Mouse (Mus musculus) limb, embryonic 11.5 days (tissue): Measurements from ENCODE around the gene Heg1. TPM values are rescaled to one million over a fixed set of nuclear protein-coding genes. Genes with fewer than 3 reads are reported as not detected.

Experiments
- ATAC-seq: fragments of 200-750 bp; cut with Nextera tagmentation; 2 replicates; pipeline ENCODE4 v1.8.0; 2017; ENCODE audit warnings: low read depth; ENCODE audit not compliant: insufficient number of reproducible peaks, low FRiP score, low TSS enrichment
- DNase-seq: peaks from one replicate; pipeline ENCODE4 v3.0.0-alpha.2; 2015; ENCODE audit warnings: low spot score
- H3K27ac ChIP-seq: fragments of 300-500 bp; sonication (generic); replicated peaks from 2 replicates; pipeline ENCODE4 v1.5.1; 2014; ENCODE audit warnings: low read depth, mild to moderate bottlenecking, low read length
- H3K27me3 ChIP-seq: fragments of 300-500 bp; sonication (generic); 2 replicates; pipeline ENCODE4 v1.6.1; 2014; ENCODE audit warnings: mild to moderate bottlenecking, low read length, mixed read lengths; ENCODE audit not compliant: control insufficient read depth, insufficient read depth
- H3K36me3 ChIP-seq: fragments of 300-500 bp; sonication (generic); 2 replicates; pipeline ENCODE4 v1.6.1; 2014; ENCODE audit warnings: mild to moderate bottlenecking, low read length, moderate library complexity, mixed read lengths; ENCODE audit not compliant: control insufficient read depth, insufficient read depth
- H3K4me1 ChIP-seq: fragments of 300-500 bp; sonication (generic); 2 replicates; pipeline ENCODE4 v1.6.1; 2014; ENCODE audit warnings: low read length, mixed read lengths; ENCODE audit not compliant: control insufficient read depth, insufficient read depth
- H3K4me2 ChIP-seq: fragments of 300-500 bp; sonication (generic); 2 replicates; pipeline ENCODE4 v1.6.1; 2014; ENCODE audit warnings: low read depth, mild to moderate bottlenecking, moderate library complexity; ENCODE audit not compliant: severe bottlenecking
- H3K4me3 ChIP-seq: fragments of 300-500 bp; sonication (generic); 2 replicates; pipeline ENCODE4 v1.5.1; 2014; ENCODE audit warnings: low read depth, low read length
- H3K9ac ChIP-seq: fragments of 300-500 bp; sonication (generic); 2 replicates; pipeline ENCODE4 v1.6.1; 2014; ENCODE audit warnings: mild to moderate bottlenecking, low read length
- H3K9me3 ChIP-seq: fragments of 300-500 bp; sonication (generic); 2 replicates; pipeline ENCODE4 v1.6.1; 2016; ENCODE audit warnings: low read length; ENCODE audit not compliant: control insufficient read depth
- WGBS: fragments of 180-500 bp; shearing (Covaris S2); extraction: QIAGEN DNeasy Blood & Tissue Kit; methylation state at CpG from one replicate; pipeline ENCODE4 v1.1.7; 2014; 5-methylcytosine and 5-hydroxymethylcytosine counted together
- polyA plus RNA-seq: library from polyadenylated mRNA; unstranded; fragments of >200 nt; fragmentation: Nextera tagmentation; extraction: Ambion mirVana; gene quantifications from 2 replicates; pipeline ENCODE4 v1.2.1, GENCODE M21; 2014

Gene Heg1
- polyA plus RNA-seq, 1 experiment from 2014 or later, result 11.0 TPM

DNA sequence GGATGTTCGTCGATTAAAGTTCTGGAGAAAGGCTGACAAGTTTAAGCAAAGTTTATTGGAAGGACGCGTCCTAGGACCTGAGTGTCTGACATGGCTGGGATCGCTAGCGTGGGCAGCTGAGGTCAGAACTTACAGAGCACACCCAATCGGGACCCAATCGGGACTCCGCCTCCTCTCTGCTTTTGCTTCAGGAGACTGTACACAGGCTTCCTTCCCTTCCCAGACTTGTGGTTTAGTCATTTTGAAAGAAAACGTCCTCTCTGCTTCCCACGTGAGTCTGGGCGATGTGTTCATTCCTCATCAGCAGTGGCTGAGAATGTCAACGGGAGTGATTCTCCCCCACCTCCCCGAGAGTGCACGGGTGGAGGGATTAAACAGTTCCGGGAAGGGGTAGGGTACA is 71.8 kb downstream of the Heg1 start:
- no peaks in the 10 kb centered on the region for H3K9me3 ChIP-seq
- H3K27me3 ChIP-seq, result no peaks in the 10 kb centered on the region
- H3K4me2 ChIP-seq, result no peak overlapping the region
- no peak overlapping the region for H3K27ac ChIP-seq
- DNase-seq (no peak), ATAC-seq (no peak)
- no peaks in the 10 kb centered on the region for H3K36me3 ChIP-seq
- H3K4me3 ChIP-seq, result no peak overlapping the region
- no peaks in the 10 kb centered on the region for H3K4me1 ChIP-seq
- H3K9ac ChIP-seq, result no peak overlapping the region
- 69% methylated on average over 16 of the region's 16 CpGs for WGBS

DNA sequence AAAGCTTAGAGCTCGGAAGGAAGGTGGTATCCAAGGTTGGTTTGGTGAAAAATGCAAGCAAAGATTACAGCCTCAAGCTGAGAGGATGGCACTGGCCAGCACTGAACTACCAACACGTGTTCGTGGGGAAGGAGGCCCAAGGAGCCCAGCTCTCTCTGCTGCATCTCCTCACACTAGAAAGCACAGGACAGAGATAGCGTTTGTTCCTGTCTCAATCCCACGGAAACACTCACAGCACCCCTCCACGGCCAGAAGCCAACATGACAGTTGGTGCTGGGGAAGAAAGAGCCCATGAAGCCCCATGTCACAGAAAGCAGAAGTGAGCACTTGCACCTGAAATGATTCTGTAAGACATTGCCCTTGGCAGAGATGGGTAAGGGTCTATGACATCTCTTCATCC is 72.2 kb downstream of the Heg1 start:
- Histone ChIP-seq H3K27ac (no peak overlapping the region), H3K4me3 (no peak overlapping the region), H3K9me3 (no peaks in the 10 kb centered on the region), H3K27me3 (no peaks in the 10 kb centered on the region), H3K9ac (no peak overlapping the region), H3K36me3 (no peaks in the 10 kb centered on the region), H3K4me2 (no peak overlapping the region), H3K4me1 (no peaks in the 10 kb centered on the region)
- DNase-seq (no peak), ATAC-seq (no peak)
- WGBS, result 69% methylated on average over 6 of the region's 6 CpGs

DNA sequence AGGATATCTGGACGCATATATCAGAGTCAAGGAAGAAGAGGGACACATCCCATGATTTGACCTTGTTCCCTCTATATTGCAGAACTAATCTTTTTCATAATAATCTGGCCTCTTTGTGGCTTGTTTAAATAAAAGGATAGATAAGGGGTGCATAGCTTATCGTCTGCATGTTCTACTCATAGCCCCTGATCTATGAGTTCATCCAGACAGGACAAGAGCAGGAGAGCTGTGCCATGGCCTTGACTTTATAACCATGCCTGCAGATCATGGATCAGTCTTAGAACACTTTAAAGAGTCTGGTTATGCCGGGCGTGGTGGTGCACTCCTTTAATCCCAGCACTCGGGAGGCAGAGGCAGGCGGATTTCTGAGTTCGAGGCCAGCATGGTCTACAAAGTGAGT is 75.0 kb downstream of the Heg1 start:
- ATAC-seq (no peak), DNase-seq (no peak)
- no peak overlapping the region for H3K27ac ChIP-seq
- no peaks in the 10 kb centered on the region for H3K4me1 ChIP-seq
- H3K36me3 ChIP-seq, result no peaks in the 10 kb centered on the region
- no peaks in the 10 kb centered on the region for H3K9me3 ChIP-seq
- no peak overlapping the region for H3K4me3 ChIP-seq
- H3K4me2 ChIP-seq, result no peak overlapping the region
- WGBS, result 98% methylated on average over 6 of the region's 7 CpGs
- H3K9ac ChIP-seq, result no peak overlapping the region
- no peaks in the 10 kb centered on the region for H3K27me3 ChIP-seq

DNA sequence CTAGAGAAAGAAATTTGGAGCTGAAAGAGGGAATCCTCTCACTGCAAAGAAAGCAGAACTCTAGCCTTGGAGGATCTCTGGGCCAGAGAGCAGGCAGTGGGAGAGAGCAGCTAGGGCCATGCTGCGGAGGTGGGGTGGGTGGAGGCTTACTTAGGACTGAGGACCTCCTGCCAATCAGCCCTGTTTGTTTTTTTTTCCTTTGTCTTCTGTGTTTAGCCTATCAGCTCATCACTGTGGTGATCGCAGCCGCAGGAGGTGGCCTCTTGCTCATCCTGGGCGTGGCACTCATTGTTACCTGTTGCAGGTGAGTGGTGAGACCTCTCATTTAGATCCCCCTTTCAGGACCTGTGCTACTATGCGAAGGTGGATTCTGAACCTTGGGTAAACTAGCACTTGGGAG is 76.4 kb downstream of the Heg1 start:
- no peak overlapping the region for H3K4me2 ChIP-seq
- ATAC-seq, result no peak
- DNase-seq, result no peak
- H3K4me3 ChIP-seq, result no peak overlapping the region
- no peak overlapping the region for H3K27ac ChIP-seq
- H3K27me3 ChIP-seq, result no peaks in the 10 kb centered on the region
- WGBS, result 45% methylated on average over 5 of the region's 5 CpGs
- H3K4me1 ChIP-seq, result no peaks in the 10 kb centered on the region
- no peaks in the 10 kb centered on the region for H3K36me3 ChIP-seq
- no peak overlapping the region for H3K9ac ChIP-seq
- no peaks in the 10 kb centered on the region for H3K9me3 ChIP-seq

DNA sequence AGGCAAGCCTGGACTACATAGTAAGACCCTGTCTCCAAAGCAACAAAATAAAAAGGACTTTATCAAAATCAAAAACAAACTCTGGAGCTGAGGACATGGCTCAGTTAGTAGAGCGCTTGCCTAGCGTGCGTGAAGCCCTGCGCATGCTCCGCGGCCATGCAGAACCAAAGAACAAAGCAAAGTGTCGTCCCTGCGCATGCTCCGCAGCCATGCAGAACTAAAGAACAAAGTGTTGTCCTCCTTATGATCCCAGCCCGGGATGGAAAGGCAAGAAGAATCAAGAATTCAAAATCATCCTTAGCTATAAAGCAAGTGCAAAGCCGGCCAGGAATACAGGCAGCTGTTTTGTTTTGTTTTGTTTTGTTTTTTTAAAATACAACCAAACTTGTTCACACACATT is 76.8 kb downstream of the Heg1 start:
- WGBS, result 78% methylated on average over 11 of the region's 11 CpGs
- no peak overlapping the region for H3K27ac ChIP-seq
- DNase-seq, result no peak
- no peak for ATAC-seq
- H3K4me3 ChIP-seq, result no peak overlapping the region
- H3K4me1 ChIP-seq, result no peaks in the 10 kb centered on the region
- no peaks in the 10 kb centered on the region for H3K36me3 ChIP-seq
- no peaks in the 10 kb centered on the region for H3K27me3 ChIP-seq
- H3K9me3 ChIP-seq, result no peaks in the 10 kb centered on the region
- H3K9ac ChIP-seq, result no peak overlapping the region
- no peak overlapping the region for H3K4me2 ChIP-seq

DNA sequence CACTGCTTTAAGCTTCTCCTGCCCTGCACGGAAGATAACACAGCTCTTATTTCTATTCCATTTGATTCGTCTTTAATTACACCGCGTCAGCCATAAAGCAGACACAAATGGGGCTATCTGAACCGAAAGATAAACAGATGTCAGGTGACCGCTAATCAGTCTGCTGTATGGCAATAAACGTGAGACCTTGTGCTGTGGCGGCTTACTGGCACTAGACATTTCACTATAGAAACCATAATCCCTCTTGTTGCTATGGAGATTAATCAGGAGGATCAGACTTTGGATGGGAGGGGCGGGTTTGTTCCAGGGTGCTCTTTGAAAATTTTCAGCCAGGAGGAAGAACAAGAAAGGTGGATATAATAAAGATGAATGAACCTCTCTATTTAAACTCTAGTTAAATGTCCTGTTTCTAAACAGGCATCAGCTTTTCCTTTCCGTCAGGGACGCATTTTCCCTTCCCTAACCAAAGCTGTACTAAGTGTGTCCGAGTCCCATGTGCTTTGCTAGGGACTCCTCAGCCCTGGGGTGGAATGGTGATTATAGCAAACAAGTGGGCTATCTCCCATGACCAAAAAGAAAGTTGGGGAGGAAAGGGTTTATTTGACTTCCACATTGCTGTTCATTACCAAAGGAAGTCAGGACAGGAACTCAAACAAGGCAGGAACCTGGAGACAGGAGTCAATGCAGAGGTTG is 80.5 kb downstream of the Heg1 start:
- no peaks in the 10 kb centered on the region for H3K4me1 ChIP-seq
- no peak overlapping the region for H3K4me3 ChIP-seq
- H3K27ac ChIP-seq, result no peak overlapping the region
- no peak overlapping the region for H3K4me2 ChIP-seq
- DNase-seq (no peak), ATAC-seq (no peak)
- H3K9me3 ChIP-seq, result no peaks in the 10 kb centered on the region
- WGBS, result 70% methylated on average over 12 of the region's 12 CpGs
- H3K36me3 ChIP-seq, result no peaks in the 10 kb centered on the region
- no peaks in the 10 kb centered on the region for H3K27me3 ChIP-seq
- no peak overlapping the region for H3K9ac ChIP-seq

DNA sequence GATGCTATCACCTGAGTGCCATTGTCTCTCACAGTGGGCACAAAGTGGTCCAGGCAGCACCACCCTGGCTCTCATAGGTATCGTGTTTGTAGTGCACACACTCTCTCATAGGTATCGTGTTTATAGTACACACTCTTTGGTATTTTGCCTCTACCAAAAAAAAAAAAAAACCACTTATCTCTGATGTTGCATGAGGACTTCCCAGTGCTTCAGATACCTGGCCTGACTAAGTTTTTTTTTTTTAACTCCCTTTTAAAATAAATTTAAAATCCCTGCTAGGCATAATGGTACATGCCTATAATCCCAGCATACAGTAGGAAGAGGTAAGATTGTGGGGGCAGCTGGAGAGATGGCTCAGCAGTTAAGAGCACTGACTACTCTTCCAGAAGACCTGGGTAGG is 81.3 kb downstream of the Heg1 start:
- ATAC-seq (no peak), DNase-seq (no peak)
- no peaks in the 10 kb centered on the region for H3K4me1 ChIP-seq
- no peaks in the 10 kb centered on the region for H3K27me3 ChIP-seq
- 97% methylated on average over 2 of the region's 2 CpGs for WGBS
- H3K27ac ChIP-seq, result no peak overlapping the region
- no peaks in the 10 kb centered on the region for H3K9me3 ChIP-seq
- H3K9ac ChIP-seq, result no peak overlapping the region
- H3K4me2 ChIP-seq, result no peak overlapping the region
- H3K4me3 ChIP-seq, result no peak overlapping the region
- H3K36me3 ChIP-seq, result no peaks in the 10 kb centered on the region

DNA sequence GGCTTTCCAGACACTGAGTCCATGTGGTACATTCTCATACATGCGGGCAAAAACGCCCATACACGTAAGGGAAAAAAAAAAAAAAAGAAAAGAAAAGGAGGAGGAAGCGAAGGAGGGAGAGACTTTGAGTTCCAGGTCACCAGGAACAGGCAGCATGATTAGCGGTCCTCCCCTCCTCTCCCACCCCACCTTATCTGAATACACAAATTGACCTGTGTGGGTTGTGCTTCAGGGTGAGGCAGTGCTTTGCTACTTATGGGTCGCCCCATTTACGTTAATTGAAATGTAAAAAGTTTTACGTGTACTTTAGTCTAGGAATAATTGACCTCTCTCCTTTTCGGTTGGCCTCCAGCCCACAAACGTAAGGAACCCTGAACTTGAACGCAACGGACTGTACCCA is 82.1 kb downstream of the Heg1 start:
- H3K27me3 ChIP-seq, result no peaks in the 10 kb centered on the region
- H3K9me3 ChIP-seq, result no peaks in the 10 kb centered on the region
- ATAC-seq (no peak), DNase-seq (no peak)
- no peak overlapping the region for H3K4me3 ChIP-seq
- no peak overlapping the region for H3K27ac ChIP-seq
- no peak overlapping the region for H3K9ac ChIP-seq
- no peaks in the 10 kb centered on the region for H3K4me1 ChIP-seq
- H3K36me3 ChIP-seq, result no peaks in the 10 kb centered on the region
- 79% methylated on average over 12 of the region's 12 CpGs for WGBS
- no peak overlapping the region for H3K4me2 ChIP-seq

DNA sequence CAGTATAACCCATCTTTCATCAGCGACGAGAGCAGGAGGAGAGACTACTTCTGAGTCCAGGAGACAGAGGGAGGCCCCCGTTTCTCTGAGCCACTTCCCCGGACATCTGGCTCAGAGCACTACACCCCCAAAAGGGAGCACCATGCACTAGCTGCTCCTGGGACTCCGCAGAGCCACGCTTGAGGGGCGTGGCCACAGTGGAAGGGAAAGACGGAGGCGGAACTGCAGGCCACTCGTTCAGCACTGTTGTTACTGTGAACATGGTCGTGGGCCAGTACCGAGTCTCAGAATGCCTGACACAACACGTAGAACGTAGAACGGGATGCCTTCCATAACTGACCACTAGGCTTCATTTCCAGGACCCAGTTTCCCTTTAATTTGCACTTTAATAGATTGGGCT is 82.6 kb downstream of the Heg1 start:
- H3K36me3 ChIP-seq, result no peaks in the 10 kb centered on the region
- H3K4me1 ChIP-seq, result no peaks in the 10 kb centered on the region
- H3K9ac ChIP-seq, result no peak overlapping the region
- H3K27ac ChIP-seq, result no peak overlapping the region
- DNase-seq (no peak), ATAC-seq (no peak)
- H3K4me3 ChIP-seq, result no peak overlapping the region
- H3K27me3 ChIP-seq, result no peaks in the 10 kb centered on the region
- no peak overlapping the region for H3K4me2 ChIP-seq
- 64% methylated on average over 15 of the region's 15 CpGs for WGBS
- H3K9me3 ChIP-seq, result no peaks in the 10 kb centered on the region
